Mouse (Mus musculus) T-helper 2 cell (primary cell): ENCODE measurements around the gene Cd81.

Experiments used
- in situ Hi-C: fragments of 300-600 bp; cut with MboI, MseI; formaldehyde crosslinking; loops from one replicate; pipeline ENCODE4 v1.15.1; 2025; ENCODE audit warnings: high pct_unique_total_duplicates

Gene Cd81

DNA sequence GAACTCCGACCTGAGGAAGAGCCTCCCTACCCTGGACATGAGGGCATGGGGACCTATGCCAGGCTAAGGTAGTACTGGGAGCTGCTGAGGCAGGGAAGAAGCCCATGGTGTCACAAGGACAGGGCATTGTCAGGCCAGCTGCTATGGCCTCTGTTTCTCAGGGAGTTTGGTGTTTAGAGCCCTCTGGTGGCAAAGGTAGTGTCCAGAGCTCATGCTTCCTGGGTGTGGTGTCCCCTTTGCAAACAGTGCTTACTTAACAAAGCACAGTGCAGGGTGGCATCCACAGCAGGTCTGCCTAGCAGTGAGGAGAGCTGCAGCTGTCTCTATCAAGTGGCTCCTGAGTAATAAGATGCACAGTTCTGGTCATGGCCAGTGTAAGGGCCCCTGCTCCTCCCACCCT lies 58.3 kb downstream of the Cd81 start:
- in situ Hi-C loops = no loop called here

- in situ Hi-C loops = no loop called here
These were observed 59.2 kb downstream of the Cd81 start for GRCm38 (mm10) chr7:143111719-143112118.

DNA sequence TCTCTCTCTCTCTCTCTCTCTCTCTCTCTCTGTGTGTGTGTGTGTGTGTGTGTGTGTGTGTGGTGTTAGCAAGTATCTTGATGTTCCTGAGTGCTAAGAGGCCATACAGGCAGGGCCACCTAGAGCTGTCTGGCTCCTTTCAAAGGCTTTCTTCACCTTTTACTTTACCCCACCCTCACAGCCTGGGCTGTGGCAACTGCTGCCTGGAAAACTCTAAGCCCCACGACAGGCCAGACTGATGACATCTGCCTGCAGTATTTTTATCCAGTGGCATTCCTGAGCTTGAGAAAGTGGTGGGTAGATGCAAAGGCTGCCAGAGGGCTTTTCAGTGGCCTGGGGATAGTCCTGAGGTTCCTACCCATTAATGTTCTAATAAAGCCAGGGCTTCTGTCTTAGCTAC lies 59.9 kb downstream of the Cd81 start:
- in situ Hi-C loops = no loop called here

DNA sequence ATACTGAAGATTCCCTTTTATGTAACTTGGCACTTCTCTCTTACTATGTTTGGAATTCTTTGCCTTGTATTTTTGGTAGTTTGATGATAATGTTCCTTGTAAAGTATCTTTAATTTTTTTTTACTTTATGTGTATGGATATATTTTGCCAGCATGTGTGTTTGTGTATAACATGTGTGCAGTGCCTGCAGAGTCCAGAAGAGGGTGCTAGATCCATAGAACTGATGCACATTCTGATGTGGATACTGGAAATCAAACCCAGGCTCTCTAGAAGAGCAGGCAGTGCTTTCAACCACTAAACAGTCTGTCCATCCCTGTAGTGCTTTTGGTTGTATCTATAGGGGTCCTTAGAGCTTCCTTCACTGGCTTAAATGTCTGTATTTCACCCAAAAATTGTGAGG lies 62.2 kb downstream of the Cd81 start:
- in situ Hi-C loops = no loop called here

GRCm38 (mm10) chr7:143116521-143116920 lies 64.0 kb downstream of the Cd81 start:
- in situ Hi-C loops = no loop called here
